Mouse (Mus musculus) gastrocnemius, postnatal 36 days (tissue): Measurements from ENCODE around the gene Fam92b. TPM values are rescaled to one million over a fixed set of nuclear protein-coding genes. Genes with fewer than 3 reads are reported as not detected.

Experiments
- DNase-seq, 2 experiments: peaks; one replicate each; pipeline ENCODE4 v3.0.0; 2022
- intact Hi-C: fragments of 180-260 bp; cut with DNase I; formaldehyde crosslinking; loops from one replicate; pipeline ENCODE4 v1.15.1; 2025
- total RNA-seq, 2 experiments: library from RNA; stranded (reverse); gene quantifications; 2 replicates each; pipeline ENCODE4 v1.2.3; 2021

Fam92b gene
- total RNA-seq, 2 experiments from 2014 or later: not detected

GRCm38 (mm10) chr8:120161658-120162403 lies 15.4 kb downstream of the Fam92b start:
- intact Hi-C loops: no loop called here
- no peak for DNase-seq

GRCm38 (mm10) chr8:120160366-120160765 lies 16.9 kb downstream of the Fam92b start:
- intact Hi-C loops: no loop called here
- DNase-seq: no peak

GRCm38 (mm10) chr8:120152636-120153035 lies 24.6 kb downstream of the Fam92b start:
- intact Hi-C loops: no loop called here
- DNase-seq: no peak

GRCm38 (mm10) chr8:120151151-120151550 lies 26.1 kb downstream of the Fam92b start:
- DNase-seq: no peak

GRCm38 (mm10) chr8:120150028-120150427 lies 27.2 kb downstream of the Fam92b start:
- intact Hi-C loops: no loop called here

More at GRCm38 (mm10) chr8:120151151-120151550, 26.1 kb downstream of the Fam92b start:
- intact Hi-C loops: no loop called here

GRCm38 (mm10) chr8:120146051-120146450 lies 31.2 kb downstream of the Fam92b start:
- intact Hi-C loops: no loop called here

More at GRCm38 (mm10) chr8:120150028-120150427, 27.2 kb downstream of the Fam92b start:
- DNase-seq: no peak

GRCm38 (mm10) chr8:120144652-120145301 lies 32.5 kb downstream of the Fam92b start:
- intact Hi-C loops: no loop called here
- no peak for DNase-seq

More at GRCm38 (mm10) chr8:120146051-120146450, 31.2 kb downstream of the Fam92b start:
- no peak for DNase-seq

GRCm38 (mm10) chr8:120143911-120144651 lies 33.2 kb downstream of the Fam92b start:
- intact Hi-C loops: no loop called here
- DNase-seq: no peak

GRCm38 (mm10) chr8:120140769-120141168 lies 36.5 kb downstream of the Fam92b start:
- DNase-seq: no peak
- intact Hi-C loops: no loop called here

- intact Hi-C loops: no loop called here
Observed at GRCm38 (mm10) chr8:120138958-120139357, 38.3 kb downstream of the Fam92b start.

GRCm38 (mm10) chr8:120136618-120137017 lies 40.6 kb downstream of the Fam92b start:
- DNase-seq: peak; percentile 35 to 42
- intact Hi-C loops: no loop called here

More at GRCm38 (mm10) chr8:120138958-120139357, 38.3 kb downstream of the Fam92b start:
- DNase-seq: no peak

- DNase-seq: no peak
- intact Hi-C loops: no loop called here
Observed at GRCm38 (mm10) chr8:120135687-120136086, 41.6 kb downstream of the Fam92b start.

- intact Hi-C loops: no loop called here
- DNase-seq: no peak
Observed at GRCm38 (mm10) chr8:120133169-120133568, 44.1 kb downstream of the Fam92b start.

- intact Hi-C loops: no loop called here
Observed at GRCm38 (mm10) chr8:120131158-120131557, 46.1 kb downstream of the Fam92b start.

GRCm38 (mm10) chr8:120129547-120129946 lies 47.7 kb downstream of the Fam92b start:
- DNase-seq: no peak
- intact Hi-C loops: no loop called here

More at GRCm38 (mm10) chr8:120131158-120131557, 46.1 kb downstream of the Fam92b start:
- DNase-seq: no peak

- intact Hi-C loops: no loop called here
- no peak for DNase-seq
Observed at GRCm38 (mm10) chr8:120126357-120127161, 50.7 kb downstream of the Fam92b start.

GRCm38 (mm10) chr8:120124836-120125389 lies 52.4 kb downstream of the Fam92b start:
- DNase-seq: no peak
- intact Hi-C loops: no loop called here

- intact Hi-C loops: no loop called here
- DNase-seq: no peak
Observed at GRCm38 (mm10) chr8:120124261-120124660, 53.0 kb downstream of the Fam92b start.

- intact Hi-C loops: no loop called here
- no peak for DNase-seq
Observed at GRCm38 (mm10) chr8:120120951-120121350, 56.3 kb downstream of the Fam92b start.

- intact Hi-C loops: no loop called here
- DNase-seq: no peak
Observed at GRCm38 (mm10) chr8:120119931-120120330, 57.3 kb downstream of the Fam92b start.
